Mouse (Mus musculus) kidney, embryonic 15.5 days (tissue): Measurements from ENCODE around the gene Washc4. TPM values are rescaled to one million over a fixed set of nuclear protein-coding genes. Genes with fewer than 3 reads are reported as not detected.

Experiments used
- ATAC-seq: fragments of 200-750 bp; cut with Nextera tagmentation; replicated peaks from 2 replicates; pipeline ENCODE4 v1.8.0; 2017; ENCODE audit warnings: moderate TSS enrichment; ENCODE audit not compliant: low FRiP score
- H3K27ac ChIP-seq: fragments of 300-500 bp; sonication (generic); 2 replicates; pipeline ENCODE4 v1.5.1; 2015; ENCODE audit warnings: mild to moderate bottlenecking, inconsistent platforms
- H3K27me3 ChIP-seq: fragments of 300-500 bp; sonication (generic); 2 replicates; pipeline ENCODE4 v1.6.1; 2015; ENCODE audit warnings: inconsistent platforms
- H3K36me3 ChIP-seq: fragments of 300-500 bp; sonication (generic); 2 replicates; pipeline ENCODE4 v1.6.1; 2015; ENCODE audit warnings: inconsistent platforms
- H3K4me1 ChIP-seq: fragments of 300-500 bp; sonication (generic); 2 replicates; pipeline ENCODE4 v1.6.1; 2015; ENCODE audit warnings: inconsistent platforms
- H3K4me2 ChIP-seq: fragments of 300-500 bp; sonication (generic); 2 replicates; pipeline ENCODE4 v1.6.1; 2015; ENCODE audit warnings: moderate library complexity, mild to moderate bottlenecking, inconsistent platforms
- H3K4me3 ChIP-seq: fragments of 300-500 bp; sonication (generic); replicated peaks from 2 replicates; pipeline ENCODE4 v1.5.1; 2015; ENCODE audit warnings: mild to moderate bottlenecking, inconsistent platforms
- H3K9ac ChIP-seq: fragments of 300-500 bp; sonication (generic); 2 replicates; pipeline ENCODE4 v1.6.1; 2015; ENCODE audit warnings: mild to moderate bottlenecking, inconsistent platforms
- H3K9me3 ChIP-seq: fragments of 300-500 bp; sonication (generic); replicated peaks from 2 replicates; pipeline ENCODE4 v1.6.1; 2016; ENCODE audit warnings: inconsistent platforms
- WGBS: fragments of 180-500 bp; shearing (Covaris S2); methylation state at CpG from one replicate; pipeline ENCODE4 v1.1.7; 2015; ENCODE audit warnings: mixed read lengths; 5-methylcytosine and 5-hydroxymethylcytosine counted together
- polyA plus RNA-seq: library from polyadenylated mRNA; unstranded; fragments of >200 nt; fragmentation: Nextera tagmentation; extraction: Ambion mirVana; gene quantifications from 2 replicates; pipeline ENCODE4 v1.2.1, GENCODE M21; 2015

Washc4 gene
- polyA plus RNA-seq, 1 experiment from 2014 or later, result 34.0 TPM

- WGBS, result 76% methylated on average over 6 of the region's 6 CpGs
- no peak overlapping the region for H3K4me3 ChIP-seq
Measured at GRCm38 (mm10) chr10:83539311-83539980, 4.1 kb upstream of the Washc4 start.

DNA sequence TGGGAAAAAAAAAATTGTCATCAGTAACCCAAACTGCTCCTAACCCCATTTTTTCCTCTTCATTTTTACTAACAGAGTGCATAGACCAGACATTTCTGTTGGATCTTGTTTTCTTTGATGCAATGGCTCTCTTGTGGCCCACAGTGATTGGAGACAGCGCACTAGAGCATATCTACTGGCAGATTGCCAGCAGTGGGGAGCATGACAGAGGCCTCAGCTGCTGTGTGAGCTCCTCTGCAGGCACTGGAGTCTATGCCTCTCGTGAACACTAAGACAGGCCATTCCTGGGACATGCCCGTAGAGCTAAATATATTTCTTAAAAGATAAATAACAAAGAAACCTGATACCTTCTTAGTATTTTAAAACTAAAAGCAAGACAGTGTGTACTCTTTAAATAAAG lies 3.5 kb upstream of the Washc4 start:
- Histone ChIP-seq H3K9ac (no peak overlapping the region), H3K4me1 (peaks cover 8% of the 10 kb centered on the region), H3K27ac (no peak overlapping the region), H3K9me3 (no peaks in the 10 kb centered on the region), H3K4me2 (no peak overlapping the region), H3K4me3 (no peak overlapping the region), H3K36me3 (no peaks in the 10 kb centered on the region), H3K27me3 (0 out of 2 replicates have a peak, but pooled peaks cover 4% of the 10 kb centered on the region)
- WGBS, result 36% methylated on average over 3 of the region's 3 CpGs
- ATAC-seq, result no peak

More at GRCm38 (mm10) chr10:83539311-83539980, 4.1 kb upstream of the Washc4 start:
- H3K4me1 ChIP-seq, result 0 out of 2 replicates have a peak, but pooled peaks cover 2% of the 10 kb centered on the region
- H3K36me3 ChIP-seq, result no peaks in the 10 kb centered on the region
- ATAC-seq, result no peak
- H3K4me2 ChIP-seq, result no peak overlapping the region
- H3K9me3 ChIP-seq, result no peaks in the 10 kb centered on the region
- H3K27ac ChIP-seq, result no peak overlapping the region
- H3K9ac ChIP-seq, result no peak overlapping the region
- H3K27me3 ChIP-seq, result peaks cover 10% of the 10 kb centered on the region

GRCm38 (mm10) chr10:83542241-83542640 lies 1.3 kb upstream of the Washc4 start:
- H3K36me3 ChIP-seq, result no peaks in the 10 kb centered on the region
- H3K27ac ChIP-seq, result no peak overlapping the region
- H3K4me3 ChIP-seq, result no peak overlapping the region
- H3K9me3 ChIP-seq, result no peaks in the 10 kb centered on the region
- H3K9ac ChIP-seq, result no peak overlapping the region
- 0 out of 2 replicates have a peak, but pooled peaks cover under 1% of the 10 kb centered on the region for H3K27me3 ChIP-seq
- no peak overlapping the region for H3K4me2 ChIP-seq
- 82% methylated on average over 7 of the region's 7 CpGs for WGBS
- peaks cover 18% of the 10 kb centered on the region for H3K4me1 ChIP-seq
- ATAC-seq, result no peak

GRCm38 (mm10) chr10:83544103-83544479 lies 539 bp downstream of the Washc4 start:
- H3K4me2 ChIP-seq, result peak overlapping the region; percentile 71
- H3K27ac ChIP-seq, result peak overlapping the region; percentile 91
- H3K9me3 ChIP-seq, result no peaks in the 10 kb centered on the region
- no peaks in the 10 kb centered on the region for H3K27me3 ChIP-seq
- WGBS, result under 1% methylated on average over 40 of the region's 41 CpGs
- H3K4me3 ChIP-seq, result peak overlapping the region; percentile 93
- ATAC-seq, result peak; percentile 96
- H3K4me1 ChIP-seq, result peaks cover 22% of the 10 kb centered on the region
- H3K9ac ChIP-seq, result peak overlapping the region; percentile 87
- H3K36me3 ChIP-seq, result peaks cover 12% of the 10 kb centered on the region

- WGBS, result 58% methylated on average over 3 of the region's 3 CpGs
- Histone ChIP-seq H3K9ac (no peak overlapping the region), H3K4me2 (peak overlapping the region; percentile 71), H3K27me3 (no peaks in the 10 kb centered on the region), H3K4me1 (peaks cover 22% of the 10 kb centered on the region), H3K27ac (no peak overlapping the region), H3K4me3 (peak overlapping the region; percentile 93; the same call in 1 of the 2 replicates), H3K36me3 (peaks cover 22% of the 10 kb centered on the region), H3K9me3 (no peaks in the 10 kb centered on the region)
- ATAC-seq, result no peak
Measured at GRCm38 (mm10) chr10:83545341-83545740, 1.8 kb downstream of the Washc4 start.

GRCm38 (mm10) chr10:83563005-83563404 lies 19.5 kb downstream of the Washc4 start:
- Histone ChIP-seq H3K9ac (no peak overlapping the region), H3K4me3 (no peak overlapping the region), H3K4me2 (no peak overlapping the region), H3K9me3 (no peaks in the 10 kb centered on the region), H3K4me1 (no peaks in the 10 kb centered on the region), H3K27ac (no peak overlapping the region), H3K36me3 (peaks cover 88% of the 10 kb centered on the region), H3K27me3 (no peaks in the 10 kb centered on the region)
- no peak for ATAC-seq

GRCm38 (mm10) chr10:83565449-83566441 lies 22.2 kb downstream of the Washc4 start:
- Histone ChIP-seq H3K27me3 (no peaks in the 10 kb centered on the region), H3K27ac (no peak overlapping the region), H3K4me3 (no peak overlapping the region), H3K9me3 (no peaks in the 10 kb centered on the region), H3K4me1 (no peaks in the 10 kb centered on the region), H3K9ac (no peak overlapping the region), H3K4me2 (no peak overlapping the region), H3K36me3 (peaks cover 92% of the 10 kb centered on the region)
- no peak for ATAC-seq
- 96% methylated on average over 7 of the region's 7 CpGs for WGBS

DNA sequence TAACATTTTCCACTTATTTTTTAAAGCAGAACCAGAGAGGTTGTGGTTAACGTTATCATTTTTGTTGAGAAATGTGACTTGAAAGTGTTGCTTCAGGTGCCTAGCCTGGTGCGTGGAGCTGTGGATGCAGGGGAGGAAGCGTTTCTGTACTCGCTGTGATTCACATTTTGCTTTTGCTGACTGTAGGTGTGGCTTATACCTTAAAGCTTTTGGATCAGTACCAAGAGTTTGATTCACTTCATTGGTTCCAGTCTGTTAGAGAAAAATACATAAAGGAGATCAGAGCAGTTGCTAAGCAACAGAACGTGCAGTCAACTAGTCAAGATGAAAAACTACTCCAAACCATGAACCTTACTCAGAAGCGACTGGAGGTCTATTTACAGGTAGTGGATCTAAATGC lies 47.2 kb downstream of the Washc4 start:
- Histone ChIP-seq H3K9me3 (no peaks in the 10 kb centered on the region), H3K36me3 (peaks cover 89% of the 10 kb centered on the region), H3K4me3 (no peak overlapping the region), H3K4me1 (no peaks in the 10 kb centered on the region), H3K9ac (no peak overlapping the region), H3K27me3 (no peaks in the 10 kb centered on the region), H3K4me2 (no peak overlapping the region), H3K27ac (no peak overlapping the region)
- ATAC-seq, result no peak
- WGBS, result 82% methylated on average over 6 of the region's 6 CpGs

DNA sequence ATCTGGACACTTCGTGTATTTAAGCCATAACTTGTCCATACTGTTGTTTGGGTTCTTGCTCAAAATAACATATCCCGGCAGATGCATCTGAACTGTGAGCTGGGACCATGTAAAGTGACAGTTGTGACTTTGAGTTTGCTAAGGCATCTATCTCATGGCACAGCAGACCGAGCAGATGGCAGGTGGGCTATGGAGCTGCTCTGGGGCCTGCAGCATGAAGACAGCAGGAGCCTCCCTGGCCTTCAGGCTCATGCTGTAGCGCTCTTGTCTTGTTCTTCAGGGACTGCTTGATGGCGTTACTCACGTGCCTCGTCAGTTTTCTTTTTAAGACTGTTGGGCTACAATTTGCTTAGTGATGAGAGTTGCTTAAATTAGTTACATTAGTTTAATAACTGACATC lies 49.1 kb downstream of the Washc4 start:
- no peak overlapping the region for H3K27ac ChIP-seq
- ATAC-seq, result no peak
- H3K4me3 ChIP-seq, result no peak overlapping the region
- peaks cover 82% of the 10 kb centered on the region for H3K36me3 ChIP-seq
- H3K4me2 ChIP-seq, result no peak overlapping the region
- no peaks in the 10 kb centered on the region for H3K27me3 ChIP-seq
- no peaks in the 10 kb centered on the region for H3K4me1 ChIP-seq
- H3K9ac ChIP-seq, result no peak overlapping the region
- H3K9me3 ChIP-seq, result no peaks in the 10 kb centered on the region
- 89% methylated on average over 7 of the region's 7 CpGs for WGBS

DNA sequence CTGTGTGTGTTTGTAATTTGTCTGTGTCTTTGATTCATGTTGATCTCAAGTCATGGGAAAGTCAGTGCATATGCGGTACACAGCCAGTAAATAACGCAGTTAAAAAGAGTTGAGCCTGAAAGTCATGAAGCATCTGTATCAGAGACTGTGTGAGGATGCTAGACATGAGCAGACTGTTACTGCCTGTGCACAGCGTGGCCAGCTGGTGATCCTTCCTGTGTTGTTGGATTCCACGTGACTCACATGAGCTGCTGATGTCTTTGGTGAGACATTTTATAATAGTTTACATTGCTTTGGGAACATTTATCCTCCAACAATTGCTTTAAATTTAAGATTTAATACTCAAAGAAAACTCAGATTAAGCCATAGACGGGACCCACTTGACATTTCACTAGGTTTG lies 51.0 kb downstream of the Washc4 start:
- H3K4me3 ChIP-seq, result no peak overlapping the region
- no peaks in the 10 kb centered on the region for H3K27me3 ChIP-seq
- H3K4me2 ChIP-seq, result no peak overlapping the region
- H3K4me1 ChIP-seq, result no peaks in the 10 kb centered on the region
- no peak overlapping the region for H3K27ac ChIP-seq
- ATAC-seq, result no peak
- H3K36me3 ChIP-seq, result peaks cover 81% of the 10 kb centered on the region
- no peaks in the 10 kb centered on the region for H3K9me3 ChIP-seq
- WGBS, result 90% methylated on average over 5 of the region's 5 CpGs
- H3K9ac ChIP-seq, result no peak overlapping the region

GRCm38 (mm10) chr10:83600650-83601049 lies 57.1 kb downstream of the Washc4 start:
- 72% methylated on average over 11 of the region's 11 CpGs for WGBS
- no peaks in the 10 kb centered on the region for H3K27me3 ChIP-seq
- no peak for ATAC-seq
- no peaks in the 10 kb centered on the region for H3K4me1 ChIP-seq
- no peak overlapping the region for H3K4me3 ChIP-seq
- H3K4me2 ChIP-seq, result no peak overlapping the region
- peaks cover 78% of the 10 kb centered on the region for H3K36me3 ChIP-seq
- no peaks in the 10 kb centered on the region for H3K9me3 ChIP-seq
- no peak overlapping the region for H3K9ac ChIP-seq
- H3K27ac ChIP-seq, result no peak overlapping the region

DNA sequence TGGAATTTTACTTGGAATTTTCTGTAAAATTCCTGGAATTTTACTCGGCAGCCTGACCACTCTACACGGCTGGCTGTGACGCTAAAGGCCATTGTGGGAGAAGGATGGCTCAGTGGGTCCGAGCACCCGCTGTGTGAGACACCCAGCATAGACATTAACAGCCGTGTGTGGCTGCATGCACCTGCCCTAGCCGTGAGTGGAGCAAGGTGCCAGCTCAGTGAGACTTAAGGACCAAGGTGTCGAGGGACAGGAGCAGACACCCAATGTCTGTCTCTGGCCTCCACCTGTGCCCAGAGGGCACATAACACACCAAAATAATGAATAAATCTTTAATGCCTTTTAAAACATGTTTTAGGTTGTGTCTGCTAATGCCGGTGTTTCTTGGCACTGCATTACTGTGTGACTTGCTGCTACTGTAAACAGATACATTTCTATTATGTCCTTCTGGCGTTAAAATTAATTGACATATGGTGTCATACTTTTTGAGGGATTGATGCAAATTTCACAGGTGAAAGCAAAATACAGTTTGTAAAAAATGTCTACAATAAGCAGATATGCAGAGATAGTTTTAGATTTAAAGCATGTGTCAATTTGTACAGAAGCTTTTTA lies 60.5 kb downstream of the Washc4 start:
- H3K36me3 ChIP-seq, result peaks cover 85% of the 10 kb centered on the region
- WGBS, result 90% methylated on average over 10 of the region's 10 CpGs
- H3K9ac ChIP-seq, result no peak overlapping the region
- no peak overlapping the region for H3K4me3 ChIP-seq
- no peaks in the 10 kb centered on the region for H3K27me3 ChIP-seq
- no peak for ATAC-seq
- no peaks in the 10 kb centered on the region for H3K4me1 ChIP-seq
- no peak overlapping the region for H3K27ac ChIP-seq
- no peak overlapping the region for H3K4me2 ChIP-seq
- H3K9me3 ChIP-seq, result no peaks in the 10 kb centered on the region
